Mouse (Mus musculus) monocyte, adult 5-6 weeks (primary cell): ENCODE results near the gene Lrrfip2. TPM values are rescaled to one million over a fixed set of nuclear protein-coding genes. Genes with fewer than 3 reads are reported as not detected.

Experiments used
- ATAC-seq: fragments of 153-309, 156-312 bp; replicated peaks from 2 replicates; pipeline ENCODE4 v1.8.0; 2017; ENCODE audit warnings: mild to moderate bottlenecking; ENCODE audit not compliant: low TSS enrichment, insufficient number of reproducible peaks, severe bottlenecking, poor library complexity, low FRiP score
- total RNA-seq: library from RNA; stranded (forward); fragments of 200-1000, 200-491, 200-594 nt; gene quantifications from 3 replicates; pipeline ENCODE4 v1.2.3, GENCODE M21; 2017

The Lrrfip2 gene
- total RNA-seq, 1 experiment from 2014 or later, result 168 TPM

DNA sequence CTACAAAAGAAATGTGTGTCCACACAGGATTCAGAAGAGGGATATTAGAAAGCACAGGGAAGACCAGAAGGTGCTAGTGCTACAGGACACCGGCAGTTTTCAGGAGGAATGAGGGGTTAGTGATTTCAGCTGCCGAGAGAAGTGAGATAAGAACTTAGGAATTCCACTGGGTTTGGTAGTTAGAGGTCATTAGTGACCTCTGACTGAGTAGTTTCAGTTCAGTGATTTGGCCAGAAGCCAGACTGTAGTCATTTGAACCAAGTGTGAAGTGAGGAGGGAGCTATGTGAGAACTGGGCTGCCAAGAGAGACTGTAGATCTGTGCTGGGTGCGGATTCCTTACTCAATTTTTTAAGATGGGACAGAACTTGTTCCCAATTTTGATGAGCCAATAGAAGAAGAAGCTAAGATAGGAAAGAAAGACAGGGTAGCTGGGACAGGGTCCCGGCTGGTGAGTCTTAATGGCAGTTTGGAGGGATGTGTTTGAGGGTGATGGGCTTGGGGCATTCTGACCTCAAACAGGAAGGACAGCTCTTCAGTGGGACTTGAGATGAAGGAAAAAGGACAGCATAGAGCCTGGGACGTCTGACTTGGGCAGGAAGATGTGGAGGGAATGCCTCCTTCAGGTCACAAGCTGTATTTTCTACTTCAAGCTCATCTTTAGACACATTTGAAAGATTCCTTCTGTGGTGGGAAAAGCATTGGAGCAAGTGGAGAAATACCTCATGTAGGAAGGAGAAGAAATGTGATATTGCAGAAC is 32.0 kb downstream of the Lrrfip2 start:
- ATAC-seq, result no peak

DNA sequence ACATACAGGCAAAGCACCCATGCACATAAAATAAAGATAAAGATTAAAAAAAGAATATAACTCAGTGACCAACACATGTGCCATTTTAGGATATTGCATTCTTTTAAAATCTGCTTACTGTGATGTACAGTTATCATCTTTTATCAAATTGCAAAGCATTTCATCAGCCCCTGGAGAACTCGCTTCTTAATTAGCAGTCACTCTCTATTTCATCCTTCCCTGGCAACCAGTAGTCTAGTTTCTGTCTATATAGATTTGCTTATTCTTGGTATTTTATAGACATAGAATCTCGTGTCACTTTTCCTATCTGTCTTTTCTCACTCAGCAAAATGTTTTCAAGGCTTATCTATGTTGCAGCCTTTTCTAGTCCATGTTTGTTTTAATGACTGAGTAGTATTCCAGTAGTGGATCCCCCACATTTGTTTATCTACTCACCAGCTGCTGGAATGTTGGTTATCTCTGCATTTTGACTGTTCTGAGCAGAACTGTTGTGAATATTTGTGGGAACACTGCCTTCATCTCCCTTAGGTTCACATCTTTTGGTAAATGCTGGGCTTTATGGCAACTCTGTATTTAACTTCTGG is 35.0 kb downstream of the Lrrfip2 start:
- ATAC-seq, result no peak

DNA sequence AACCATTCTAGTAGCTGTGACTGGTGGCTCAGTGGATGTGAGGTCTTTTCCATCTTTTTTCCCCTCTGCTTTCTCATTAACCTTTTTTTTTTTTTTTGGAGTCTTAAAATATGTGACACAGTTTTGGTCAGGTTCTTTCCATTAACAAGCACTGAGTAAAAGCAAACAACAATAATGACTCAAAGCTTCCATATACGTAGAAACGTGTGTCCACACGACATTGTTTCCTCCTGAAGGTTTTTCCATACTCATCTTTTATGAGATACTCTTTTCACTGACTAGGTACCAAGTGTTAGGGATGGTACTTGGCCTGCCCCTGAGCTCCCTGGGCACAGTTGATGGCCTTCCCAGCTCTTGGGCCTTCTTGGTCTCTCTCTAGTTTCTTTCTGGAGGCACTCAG is 35.6 kb downstream of the Lrrfip2 start:
- ATAC-seq, result no peak

DNA sequence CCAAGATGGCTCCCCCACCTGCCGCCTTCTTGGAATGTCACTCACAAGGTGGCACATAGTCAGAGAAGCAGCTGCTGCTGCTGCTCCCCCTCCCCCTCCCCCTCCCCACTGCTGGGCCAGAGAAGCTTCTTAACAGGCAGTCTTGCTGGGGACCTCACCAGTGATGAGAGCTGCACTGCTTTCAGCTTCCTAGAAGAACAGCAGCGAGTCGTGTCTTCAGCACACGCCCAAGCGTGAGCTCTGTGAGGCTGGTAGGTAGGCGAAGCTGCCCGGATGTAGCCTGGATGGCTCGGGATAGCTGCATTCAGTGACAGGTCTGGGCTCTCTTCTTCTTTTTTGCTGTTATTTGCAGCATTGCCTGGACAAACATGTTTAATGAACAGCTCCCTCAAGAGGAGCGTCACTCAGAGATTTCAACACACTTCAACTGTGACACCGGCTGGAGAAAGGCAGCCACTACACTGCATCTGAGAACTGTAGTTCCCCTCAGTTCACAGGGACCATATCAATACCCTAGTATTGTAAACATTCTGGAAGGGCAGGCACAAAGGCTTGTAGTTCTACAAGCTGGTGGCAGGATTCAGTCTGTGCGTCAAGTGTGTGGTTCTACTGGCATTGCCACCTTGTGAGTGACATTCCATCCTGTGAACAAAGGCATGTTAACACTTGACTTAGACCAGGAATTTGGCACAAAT is 38.5 kb downstream of the Lrrfip2 start:
- no peak for ATAC-seq

DNA sequence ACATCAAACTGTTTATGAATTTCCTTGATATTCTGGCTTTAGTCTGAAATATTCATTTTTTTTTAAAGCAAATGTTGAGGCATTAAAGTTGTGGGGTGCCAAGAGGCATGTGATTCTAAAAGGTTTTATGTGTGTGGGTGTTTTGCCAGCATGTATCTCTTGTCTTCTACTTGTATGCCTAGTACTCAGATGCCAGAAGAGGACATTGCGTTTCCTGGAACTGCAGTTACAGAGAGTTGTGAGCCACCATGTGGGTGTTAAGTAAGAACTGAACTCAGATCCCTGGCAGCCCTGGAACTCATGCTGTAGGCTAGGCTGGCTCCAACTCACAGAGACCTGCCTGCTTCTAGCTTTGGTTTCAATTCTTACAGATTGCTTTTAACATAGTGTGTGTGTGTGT is 42.2 kb downstream of the Lrrfip2 start:
- ATAC-seq, result no peak

DNA sequence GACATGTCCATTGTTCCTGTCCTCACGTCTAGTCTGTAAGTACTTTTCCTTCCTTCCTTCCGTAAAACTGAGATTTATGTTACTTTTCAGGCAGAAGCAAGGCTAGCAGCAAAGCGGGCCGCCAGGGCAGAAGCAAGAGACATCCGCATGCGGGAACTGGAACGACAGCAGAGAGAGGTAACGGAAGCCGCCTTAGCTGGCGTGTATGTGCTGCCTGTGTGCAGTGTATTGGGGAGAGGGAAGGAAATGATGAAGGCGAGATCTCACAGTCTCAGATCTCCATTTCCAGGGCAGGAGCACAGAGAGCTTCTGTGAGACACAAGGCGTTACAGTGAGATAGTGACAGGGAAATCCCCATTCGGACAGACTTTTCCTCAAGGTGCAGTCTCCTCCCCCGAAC is 43.8 kb downstream of the Lrrfip2 start:
- no peak for ATAC-seq

DNA sequence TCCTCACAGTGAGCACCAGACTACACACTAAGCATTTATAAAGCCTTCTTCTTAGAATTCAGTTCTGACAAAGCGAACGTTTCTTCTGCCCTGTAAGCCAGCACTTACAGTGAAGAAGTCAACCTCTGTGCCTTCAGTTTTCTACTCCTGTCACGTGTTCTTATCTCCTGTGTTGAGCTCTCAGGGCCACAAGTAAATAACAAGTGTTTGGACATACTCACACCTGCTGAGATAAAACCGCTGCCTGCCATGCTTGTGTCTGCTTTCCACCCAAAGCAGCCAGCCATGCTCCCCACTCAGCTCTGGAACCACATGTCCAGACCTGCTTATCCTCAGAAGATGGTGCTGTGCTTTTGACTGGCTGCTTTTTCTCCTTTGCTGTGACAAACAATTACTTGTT is 49.2 kb downstream of the Lrrfip2 start:
- ATAC-seq, result no peak

DNA sequence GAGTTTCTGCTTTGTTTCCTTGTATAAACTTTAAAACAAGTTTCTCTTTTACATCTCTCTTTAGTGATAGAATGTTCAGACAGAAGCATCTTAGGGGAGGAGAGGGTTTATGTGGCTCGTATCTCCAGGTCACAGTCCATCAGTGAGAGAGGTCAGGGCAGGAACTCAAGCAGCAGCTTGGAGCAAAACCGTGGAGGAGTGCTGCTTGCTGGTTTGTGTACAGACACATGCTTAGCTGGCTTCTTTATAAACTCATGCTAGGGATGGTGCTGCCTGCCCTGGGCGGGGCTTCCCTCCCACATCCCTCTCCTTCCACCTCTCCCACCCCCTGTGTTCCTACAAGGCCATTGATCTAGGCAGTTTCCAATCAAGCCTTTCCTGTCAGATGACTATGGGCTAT is 53.0 kb downstream of the Lrrfip2 start:
- ATAC-seq, result no peak

DNA sequence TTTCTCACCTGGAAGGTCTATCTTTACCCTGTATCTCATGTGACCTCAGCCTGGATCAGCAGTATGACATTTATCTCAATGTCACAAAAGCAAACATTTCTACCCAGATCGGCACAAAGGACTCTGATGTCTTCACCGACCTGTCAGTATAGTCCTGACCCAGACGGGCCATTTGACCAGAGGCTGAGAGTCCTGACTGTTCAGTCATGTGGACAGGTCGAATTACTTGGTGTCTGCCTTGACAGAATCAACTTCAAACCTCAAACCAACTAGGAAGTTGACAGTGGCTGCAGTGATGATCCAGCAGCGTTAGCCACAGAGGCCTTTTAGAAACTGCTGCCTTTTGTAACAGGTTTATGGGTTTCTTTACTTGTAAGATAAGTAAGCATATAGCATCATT is 56.7 kb downstream of the Lrrfip2 start:
- no peak for ATAC-seq

DNA sequence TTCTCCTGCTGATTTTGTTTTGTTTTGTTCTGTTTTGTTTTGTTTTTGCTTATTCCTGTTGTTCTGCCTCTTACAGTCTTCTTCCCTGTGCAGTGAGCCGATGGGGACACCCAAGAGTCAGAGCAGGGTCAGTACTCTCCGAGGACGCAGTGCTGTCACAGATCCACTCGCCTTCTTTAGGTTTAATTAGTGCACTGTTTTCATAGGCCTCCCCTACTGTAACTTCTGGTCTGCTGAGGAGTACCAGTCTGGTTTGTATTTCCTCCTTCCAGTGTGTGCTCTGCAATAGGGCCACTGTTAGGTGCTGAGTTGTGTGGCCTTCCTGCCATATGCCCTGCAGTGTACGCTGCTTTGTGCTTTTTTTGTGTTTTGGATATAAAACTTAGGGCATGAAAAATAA is 61.6 kb downstream of the Lrrfip2 start:
- ATAC-seq, result no peak

DNA sequence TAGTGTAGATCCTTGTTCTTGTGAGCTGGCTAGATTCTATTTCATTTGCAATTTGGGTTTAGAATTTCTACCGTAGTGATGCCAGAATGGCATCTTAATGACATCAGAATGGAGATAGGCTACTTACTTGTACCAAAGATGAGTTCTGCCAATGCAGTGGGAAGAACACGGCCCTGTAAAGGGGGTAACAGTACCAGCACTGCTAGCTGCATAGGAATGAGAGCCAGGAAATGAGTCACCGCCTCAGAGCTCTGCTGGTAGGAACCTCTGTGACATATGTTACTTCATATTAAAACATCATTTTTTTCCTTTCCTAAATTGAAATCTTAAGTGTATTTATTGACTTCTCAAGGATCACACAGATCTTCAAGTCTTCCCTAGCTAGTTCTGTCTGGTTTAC is 64.8 kb downstream of the Lrrfip2 start:
- ATAC-seq, result no peak

DNA sequence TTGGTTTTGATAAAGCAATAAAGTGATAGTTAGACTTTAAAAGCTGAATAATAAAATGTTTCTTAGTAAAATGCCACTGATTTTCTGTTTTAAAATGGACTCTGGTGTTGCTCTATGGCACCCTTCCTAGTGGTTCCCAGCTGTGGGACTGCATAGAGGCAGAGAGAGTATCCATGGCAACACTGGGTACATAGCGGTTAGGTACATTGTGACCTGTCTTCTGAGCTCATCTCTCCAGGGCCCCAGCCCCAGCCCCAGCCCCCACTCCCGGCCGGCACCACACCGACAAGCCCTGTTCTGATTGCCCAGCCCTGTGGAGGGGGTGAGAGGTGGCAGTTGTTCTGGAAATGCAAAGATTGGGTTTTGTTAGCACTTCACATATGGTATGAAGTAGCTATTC is 67.5 kb downstream of the Lrrfip2 start:
- no peak for ATAC-seq

DNA sequence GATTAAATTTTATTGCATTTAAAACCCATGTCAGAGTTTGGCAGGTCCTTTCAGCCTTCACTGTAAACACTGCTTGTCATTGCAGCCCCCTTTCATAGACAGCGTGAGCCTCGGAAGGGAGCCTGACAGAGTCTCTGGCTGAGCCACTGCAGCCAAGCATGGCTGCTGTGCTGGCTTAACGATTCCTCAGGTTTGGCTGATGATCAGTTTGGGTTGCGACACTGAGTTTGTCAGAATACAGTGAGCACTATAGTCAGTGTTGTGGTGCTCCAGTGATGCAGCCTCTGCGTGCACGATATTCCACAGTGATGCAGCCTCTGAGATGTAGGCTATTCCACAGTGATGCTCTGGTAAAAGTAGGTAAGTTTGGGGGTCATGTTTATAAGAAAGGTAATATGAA is 69.5 kb downstream of the Lrrfip2 start:
- ATAC-seq, result no peak

DNA sequence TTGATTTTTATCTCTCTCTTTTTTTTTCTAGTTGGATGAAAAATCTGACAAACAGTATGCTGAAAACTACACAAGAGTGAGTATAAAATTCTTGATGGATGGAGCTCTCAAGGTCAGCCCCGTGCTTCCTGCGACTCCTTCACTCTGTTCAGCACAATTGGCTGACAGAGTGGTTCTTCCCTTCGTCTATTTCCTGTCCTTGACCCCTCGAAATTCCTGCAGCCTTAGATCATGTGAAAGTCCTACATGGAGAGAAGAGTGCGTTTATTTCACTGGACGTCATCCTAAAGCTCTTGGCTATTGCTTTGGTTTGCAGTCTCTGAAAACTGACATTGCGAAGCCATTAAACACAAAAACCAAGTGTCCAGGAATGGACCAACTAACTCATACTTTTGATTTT is 71.3 kb downstream of the Lrrfip2 start:
- ATAC-seq, result no peak

DNA sequence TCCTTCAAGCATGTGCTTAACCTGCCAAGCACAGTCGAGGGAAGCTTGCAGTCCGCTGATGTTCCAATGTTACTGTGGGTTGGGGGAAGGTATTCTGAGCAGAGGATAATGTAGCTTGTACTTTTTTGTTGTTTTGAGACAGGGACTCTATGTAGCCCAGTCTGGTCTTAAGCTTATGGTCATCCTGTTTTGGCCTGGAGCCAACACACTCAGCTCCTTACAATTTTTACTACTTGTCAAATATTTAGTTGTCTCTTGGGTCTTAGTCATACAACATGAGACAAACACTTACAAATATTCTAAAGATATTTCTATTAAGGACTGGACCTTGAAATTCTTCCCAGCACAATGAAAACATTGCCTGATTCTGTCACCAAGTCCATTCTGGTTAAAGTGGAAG is 75.8 kb downstream of the Lrrfip2 start:
- no peak for ATAC-seq

DNA sequence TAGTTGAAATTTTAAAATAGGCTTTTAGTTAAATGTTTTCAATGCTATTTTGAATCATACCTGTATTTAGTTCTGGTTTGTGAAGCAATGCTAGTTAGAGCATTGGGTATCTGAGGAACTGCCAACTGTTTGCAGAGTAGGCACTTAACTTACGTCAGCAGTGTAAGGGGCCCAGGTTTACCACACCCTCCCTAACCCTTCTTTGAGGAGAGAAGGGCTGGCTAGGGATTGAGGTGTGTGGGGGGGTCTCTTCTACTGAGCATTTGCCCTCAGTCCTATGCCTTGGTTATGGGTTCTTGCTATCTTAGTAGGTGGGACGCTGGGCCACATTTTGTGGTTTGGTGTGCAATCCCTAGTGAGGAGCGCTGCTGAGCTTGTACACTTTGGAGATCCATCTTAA is 79.7 kb downstream of the Lrrfip2 start:
- ATAC-seq, result no peak

DNA sequence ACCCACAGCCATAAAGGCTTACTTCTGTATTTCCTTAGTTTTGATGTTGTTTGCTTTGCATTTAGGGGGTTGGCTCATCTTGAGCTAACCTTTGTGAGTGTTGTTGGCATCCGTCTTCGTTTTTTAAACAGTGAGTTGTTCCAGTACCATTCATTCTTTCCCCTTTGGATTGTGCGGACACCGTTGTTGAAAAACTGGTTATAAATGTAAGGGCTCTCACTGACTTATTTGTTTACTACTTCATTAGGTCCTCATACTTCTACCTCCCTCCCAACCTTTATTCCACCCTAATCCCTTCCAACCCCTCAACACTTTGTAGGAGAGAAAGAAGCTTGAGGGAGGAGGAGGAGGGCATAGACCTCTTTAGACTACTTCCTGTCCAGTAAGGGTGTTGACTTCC is 80.3 kb downstream of the Lrrfip2 start:
- ATAC-seq, result no peak

DNA sequence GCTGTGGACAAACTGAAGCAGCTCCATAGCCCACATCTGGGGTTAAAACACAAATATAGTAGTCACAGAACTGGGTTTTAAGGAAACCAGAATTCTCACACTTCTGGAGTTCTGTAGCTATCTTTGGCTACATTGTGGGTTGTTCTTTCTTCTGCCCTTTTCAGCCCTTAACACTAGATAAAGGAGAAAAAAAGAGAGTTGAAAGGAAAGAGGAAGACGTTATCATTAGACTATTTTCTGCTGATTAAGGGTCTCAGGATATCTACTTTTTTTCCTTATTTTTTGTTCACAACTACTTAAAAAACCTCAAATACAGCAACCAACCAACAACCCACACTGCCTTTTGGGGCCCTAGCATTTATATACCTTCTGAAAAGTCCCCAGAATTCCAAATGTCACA is 80.9 kb downstream of the Lrrfip2 start:
- ATAC-seq, result no peak

DNA sequence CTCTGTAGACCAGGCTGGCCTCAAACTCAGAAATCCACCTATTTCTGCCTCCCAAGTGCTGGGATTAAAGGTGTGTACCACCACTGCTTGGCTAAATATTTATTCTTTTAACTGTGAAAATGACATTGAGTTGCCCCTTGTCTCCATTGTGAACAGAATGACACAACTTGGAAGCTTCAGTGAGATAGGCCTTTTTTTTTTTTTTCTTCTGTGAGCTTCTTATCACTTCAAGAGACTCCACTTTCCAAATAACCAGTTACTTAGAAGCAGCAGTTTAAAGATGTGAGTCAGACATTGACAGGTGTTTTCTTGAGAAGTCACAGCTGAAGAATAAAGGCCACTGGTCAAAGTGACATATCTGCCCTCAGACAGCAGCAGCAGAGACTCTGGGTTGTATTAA is 82.8 kb downstream of the Lrrfip2 start:
- ATAC-seq, result no peak
